Mouse (Mus musculus): ENCODE results near the gene Glg1. TPM values are rescaled to one million over a fixed set of nuclear protein-coding genes. Genes with fewer than 3 reads are reported as not detected.
A peak's percentile ranks its signal among the peaks of the same experiment; 100 is the strongest.

Glg1 gene
- total and polyA plus RNA-seq, 3 experiments: 15.9 to 37.2 (median 34.3) TPM

DNA sequence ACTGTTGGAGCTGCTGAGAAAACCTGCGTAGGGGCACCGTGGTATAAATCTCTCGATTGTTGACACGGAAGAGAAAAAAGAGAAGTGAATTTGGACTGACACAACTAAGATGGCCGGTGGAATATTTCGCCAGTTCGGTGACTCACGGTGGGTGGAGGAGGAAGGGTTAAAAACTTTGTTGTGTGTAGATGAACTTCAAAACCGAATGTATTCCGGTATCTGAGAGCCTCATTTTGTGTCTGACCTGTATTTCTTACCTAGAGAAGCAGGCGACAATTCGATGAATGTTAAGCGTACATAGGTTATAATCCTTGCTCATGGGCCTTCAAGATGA is 359 bp upstream of the Glg1 start:
- H3K9ac ChIP-seq (ENCODE audit: control insufficient read depth, low read depth, low read length, poor library complexity, severe bottlenecking): peak overlapping the region; percentile 66
- no peaks in the 10 kb centered on the region for H3K27me3 ChIP-seq (ENCODE audit: control insufficient read depth in 1 of 2, insufficient read depth in 2 of 2, low read length in 2 of 2)
- no peak for DNase-seq (ENCODE audit: low read depth, low spot score)
- TF ChIP-seq MYC (IDR thresholded peaks at IDR 0.05; ENCODE audit: low read depth, low read length) (no peak), HCFC1 (IDR thresholded peaks at IDR 0.05; ENCODE audit: low read depth, low read length) (0 out of 2 replicates have a peak, but pooled peaks have one; percentile 3), GABPA (IDR thresholded peaks at IDR 0.05; ENCODE audit: low read depth, low read length) (no peak), UBTF (IDR thresholded peaks at IDR 0.05; ENCODE audit: borderline replicate concordance, insufficient read depth, low read depth, low read length) (no peak), CTCF (IDR thresholded peaks at IDR 0.05 in 2 of 3, conservative IDR thresholded peaks at IDR 0.05 in 1 of 3; ENCODE audit: control insufficient read depth in 1 of 3, insufficient read depth in 1 of 3, low read depth in 2 of 3, low read length in 3 of 3, poor library complexity in 1 of 3, severe bottlenecking in 1 of 3) (no peak), SIN3A (IDR thresholded peaks at IDR 0.05; ENCODE audit: low read length) (peak; percentile 9; the same call in 1 of the 2 replicates), TBP (IDR thresholded peaks at IDR 0.05; ENCODE audit: low read depth, low read length) (0 out of 2 replicates have a peak, but pooled peaks have one; percentile 15), POLR2A (IDR thresholded peaks at IDR 0.05; ENCODE audit: control insufficient read depth in 1 of 2, insufficient read depth in 1 of 2, low read depth in 1 of 2, low read length in 2 of 2, poor library complexity in 1 of 2) (no peak), E2F4 (IDR thresholded peaks at IDR 0.05; ENCODE audit: borderline replicate concordance, low read depth, low read length) (no peak), MYB (IDR thresholded peaks at IDR 0.05; ENCODE audit: low read depth, low read length) (no peak), MAZ (IDR thresholded peaks at IDR 0.05; ENCODE audit: low read depth, low read length) (no peak), ZC3H11A (IDR thresholded peaks at IDR 0.05; ENCODE audit: low read depth, low read length) (0 out of 2 replicates have a peak, but pooled peaks have one; percentile 21), NELFE (IDR thresholded peaks at IDR 0.05; ENCODE audit: low read depth, low read length) (no peak)
- H3K36me3 ChIP-seq (ENCODE audit: control insufficient read depth in 1 of 2, insufficient read depth in 2 of 2, low read length in 2 of 2): peaks cover 2 to 13% of the 10 kb centered on the region in 2 experiments; a peak in 2 of 4 replicates
- no peaks in the 10 kb centered on the region for H3K9me3 ChIP-seq (replicated peaks; ENCODE audit: insufficient read depth, low read length)
- peaks cover 27% of the 10 kb centered on the region for H3K79me2 ChIP-seq (ENCODE audit: control insufficient read depth, insufficient read depth, low read length, poor library complexity)
- H3K27ac ChIP-seq (ENCODE audit: control insufficient read depth, low read depth, low read length): peak overlapping the region; percentile 48
- H3K4me3 ChIP-seq (ENCODE audit: control insufficient read depth in 1 of 2, insufficient read depth in 1 of 2, low read depth in 2 of 2, low read length in 2 of 2): peak overlapping the region; percentile 77 to 94
- H3K4me1 ChIP-seq (ENCODE audit: control insufficient read depth in 1 of 2, insufficient read depth in 2 of 2, low read length in 2 of 2): peaks cover 6 to 13% of the 10 kb centered on the region in 2 experiments

GRCm38 (mm10) chr8:111258010-111258630 is 896 bp downstream of the Glg1 start:
- Histone ChIP-seq H3K9ac (ENCODE audit: control insufficient read depth, low read depth, low read length, poor library complexity, severe bottlenecking) (peak overlapping the region; percentile 83), H3K36me3 (ENCODE audit: control insufficient read depth in 1 of 2, insufficient read depth in 2 of 2, low read length in 2 of 2) (peaks cover 2 to 13% of the 10 kb centered on the region in 2 experiments; a peak in 2 of 4 replicates), H3K27ac (ENCODE audit: control insufficient read depth, low read depth, low read length) (peak overlapping the region; percentile 73), H3K79me2 (ENCODE audit: control insufficient read depth, insufficient read depth, low read length, poor library complexity) (peaks cover 30% of the 10 kb centered on the region), H3K27me3 (ENCODE audit: control insufficient read depth in 1 of 2, insufficient read depth in 2 of 2, low read length in 2 of 2) (no peaks in the 10 kb centered on the region), H3K4me1 (ENCODE audit: control insufficient read depth in 1 of 2, insufficient read depth in 2 of 2, low read length in 2 of 2) (peaks cover 6 to 13% of the 10 kb centered on the region in 2 experiments), H3K9me3 (replicated peaks; ENCODE audit: insufficient read depth, low read length) (no peaks in the 10 kb centered on the region), H3K4me3 (ENCODE audit: control insufficient read depth in 1 of 2, insufficient read depth in 1 of 2, low read depth in 2 of 2, low read length in 2 of 2) (peak overlapping the region; percentile 77 to 94)
- TF ChIP-seq ZNF384 (IDR thresholded peaks at IDR 0.05; ENCODE audit: low read depth, low read length): peak; percentile 34; the same call in 1 of the 2 replicates
- no peak for TF ChIP-seq SIN3A (IDR thresholded peaks at IDR 0.05; ENCODE audit: low read length)
- TF ChIP-seq ZKSCAN1 (IDR thresholded peaks at IDR 0.05; ENCODE audit: low read depth, low read length): 0 out of 2 replicates have a peak, but pooled peaks have one; percentile 9
- TF ChIP-seq NRF1 (IDR thresholded peaks at IDR 0.05; ENCODE audit: insufficient read depth, low read depth, low read length, poor library complexity, severe bottlenecking): no peak
- TF ChIP-seq MXI1 (IDR thresholded peaks at IDR 0.05; ENCODE audit: low read depth, low read length): peak; percentile 9; the same call in 1 of the 2 replicates
- no peak for TF ChIP-seq GATA1 (IDR thresholded peaks at IDR 0.05; ENCODE audit: low read depth, low read length)
- TF ChIP-seq E2F4 (IDR thresholded peaks at IDR 0.05; ENCODE audit: borderline replicate concordance, low read depth, low read length): no peak
- TF ChIP-seq SMC3 (IDR thresholded peaks at IDR 0.05; ENCODE audit: low read depth, low read length): no peak
- TF ChIP-seq HCFC1 (IDR thresholded peaks at IDR 0.05; ENCODE audit: low read depth, low read length): no peak
- no peak for DNase-seq (ENCODE audit: low read depth, low spot score)
